Mouse (Mus musculus): Measurements from ENCODE around the gene 4930524N10Rik. TPM values are rescaled to one million over a fixed set of nuclear protein-coding genes. Genes with fewer than 3 reads are reported as not detected.

The 4930524N10Rik gene
- polyA plus RNA-seq (2012; ENCODE audit: insufficient read depth, insufficient read length, low replicate concordance, missing spikeins) = not detected in 2 replicates

DNA sequence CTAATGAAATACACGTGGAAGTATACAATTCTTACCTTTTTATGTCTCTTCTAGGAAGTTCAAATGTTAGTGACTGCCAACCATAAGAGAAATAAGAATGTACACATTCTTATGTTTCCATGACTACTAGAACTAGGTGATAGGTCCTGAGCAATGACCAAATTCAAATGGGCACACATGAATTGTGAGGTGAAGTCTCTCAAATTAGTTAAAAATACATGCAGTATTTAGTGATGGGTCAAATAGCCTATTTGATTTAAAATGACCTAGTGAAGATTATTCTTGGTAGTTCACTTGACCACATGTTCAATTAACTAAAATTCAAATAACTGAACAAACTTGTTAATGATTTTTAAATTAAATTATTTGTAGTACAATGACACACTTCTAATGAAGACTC lies at the start of gene 4930524N10Rik:
Gene 4930524N10Rik, minus strand, starts transcription at position 101 of the 400 bp plus-strand sequence.
- no peak within 1 kb of the TSS for H3K4me3 ChIP-seq (ENCODE audit: insufficient read depth, low read depth, low read length)
- H3K4me1 ChIP-seq (ENCODE audit: control insufficient read depth, insufficient read depth, low read length) = no peaks in the 10 kb centered on the region
- TF ChIP-seq POLR2A (IDR thresholded peaks at IDR 0.05; ENCODE audit: insufficient read depth, low read depth, low read length) = no peak
- no peak for TF ChIP-seq CTCF (IDR thresholded peaks at IDR 0.05; ENCODE audit: insufficient read depth, low read depth, low read length)
- H3K27ac ChIP-seq (ENCODE audit: insufficient read depth, low read depth, low read length) = no peak within 1 kb of the TSS
- WGBS = 15% methylated on average over 1 of the region's 1 CpGs

DNA sequence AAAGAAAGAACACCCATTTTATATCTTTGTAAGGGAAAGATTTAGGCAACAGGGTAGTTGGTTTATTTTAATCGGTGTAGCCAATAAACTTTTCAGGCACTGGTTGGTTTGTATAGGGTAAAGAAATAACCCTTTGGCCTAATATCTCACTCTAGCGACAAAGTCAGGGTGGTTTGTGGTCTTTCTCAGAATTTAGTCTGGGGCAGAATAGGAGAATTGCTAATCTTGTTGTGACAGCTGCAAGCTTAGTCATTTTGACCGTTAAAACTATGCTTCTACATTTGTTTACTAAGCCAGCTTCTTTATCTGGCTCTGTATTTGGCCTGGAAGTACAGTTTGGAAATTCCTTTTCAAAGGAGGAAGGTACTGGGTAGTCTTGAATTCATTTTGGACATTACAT lies 6.8 kb upstream of the 4930524N10Rik start:
- 75% methylated on average over 3 of the region's 3 CpGs for WGBS
- no peak overlapping the region for H3K4me3 ChIP-seq (ENCODE audit: insufficient read depth, low read depth, low read length)

DNA sequence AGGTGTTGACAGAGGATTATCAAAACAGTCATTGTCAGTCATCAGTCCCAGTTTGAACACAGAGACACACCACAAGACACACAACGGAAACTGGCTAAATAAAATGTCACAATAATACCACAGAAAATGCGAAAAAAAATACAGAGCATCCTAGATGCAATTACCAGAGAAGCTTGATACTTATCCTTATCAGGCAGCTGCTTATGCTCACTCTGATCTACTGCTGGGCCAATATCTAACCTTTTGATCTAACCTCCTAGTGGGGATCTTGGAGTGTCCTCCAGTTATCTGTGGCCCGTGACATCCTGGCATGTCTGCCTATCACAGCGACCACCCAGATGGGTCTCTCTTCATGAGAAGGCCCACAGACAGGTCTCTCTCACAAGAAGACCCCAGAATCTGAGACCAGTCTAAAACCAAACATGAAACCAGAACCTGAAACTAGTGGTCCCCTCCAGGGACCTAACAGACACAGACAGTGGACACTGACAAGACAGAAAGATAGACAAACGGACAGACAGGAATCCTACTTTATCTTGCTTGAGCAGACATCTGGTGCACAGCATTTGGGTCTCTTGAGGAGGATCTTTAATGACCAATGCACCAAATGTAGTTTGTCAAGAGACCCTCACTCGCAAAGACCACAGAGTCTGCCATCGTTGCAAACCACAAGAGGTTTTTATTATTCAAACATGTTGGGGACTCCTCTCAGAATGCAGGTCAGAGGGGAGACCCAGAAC lies 6.3 kb upstream of the 4930524N10Rik start:
- TF ChIP-seq POLR2A (IDR thresholded peaks at IDR 0.05; ENCODE audit: insufficient read depth, low read depth, low read length) = no peak
- TF ChIP-seq CTCF (IDR thresholded peaks at IDR 0.05; ENCODE audit: insufficient read depth, low read depth, low read length) = no peak
- Histone ChIP-seq H3K4me3 (ENCODE audit: insufficient read depth, low read depth, low read length) (no peak overlapping the region), H3K4me1 (ENCODE audit: control insufficient read depth, insufficient read depth, low read length) (no peaks in the 10 kb centered on the region), H3K27ac (ENCODE audit: insufficient read depth, low read depth, low read length) (no peak overlapping the region)
- 80% methylated on average over 7 of the region's 7 CpGs for WGBS

More for the DNA sequence above, 6.8 kb upstream of the 4930524N10Rik start:
- Histone ChIP-seq H3K27ac (ENCODE audit: insufficient read depth, low read depth, low read length) (no peak overlapping the region), H3K4me1 (ENCODE audit: control insufficient read depth, insufficient read depth, low read length) (no peaks in the 10 kb centered on the region)
- TF ChIP-seq CTCF (IDR thresholded peaks at IDR 0.05; ENCODE audit: insufficient read depth, low read depth, low read length) (no peak), POLR2A (IDR thresholded peaks at IDR 0.05; ENCODE audit: insufficient read depth, low read depth, low read length) (no peak)

DNA sequence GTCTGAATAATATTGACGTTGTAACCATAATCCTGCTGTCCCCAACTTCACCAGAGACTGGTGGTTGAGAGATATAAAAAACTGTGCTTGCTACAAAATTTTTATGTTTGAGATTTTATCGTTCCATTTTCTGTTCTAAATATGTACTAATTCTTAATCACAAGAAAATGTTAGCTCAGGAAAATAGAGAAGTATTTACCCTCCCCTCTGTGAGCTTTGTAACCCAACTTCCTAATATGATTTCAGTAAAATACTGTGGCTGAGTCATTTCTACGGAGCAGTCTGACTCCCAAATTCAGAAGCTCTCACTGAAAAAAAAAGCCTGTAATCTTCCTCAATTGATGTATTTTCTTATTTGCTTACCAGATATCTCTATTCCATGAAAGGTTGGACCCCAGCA lies 4.7 kb upstream of the 4930524N10Rik start:
- 79% methylated on average over 3 of the region's 3 CpGs for WGBS
- no peak overlapping the region for H3K4me3 ChIP-seq (ENCODE audit: insufficient read depth, low read depth, low read length)
- no peaks in the 10 kb centered on the region for H3K4me1 ChIP-seq (ENCODE audit: control insufficient read depth, insufficient read depth, low read length)
- no peak overlapping the region for H3K27ac ChIP-seq (ENCODE audit: insufficient read depth, low read depth, low read length)
- TF ChIP-seq POLR2A (IDR thresholded peaks at IDR 0.05; ENCODE audit: insufficient read depth, low read depth, low read length) = no peak
- TF ChIP-seq CTCF (IDR thresholded peaks at IDR 0.05; ENCODE audit: insufficient read depth, low read depth, low read length) = no peak

Other genes starting within 250 kb of the 4930524N10Rik start
- gene Gm15140, start 222.7 kb downstream of the 4930524N10Rik start, polyA plus RNA-seq (2012; ENCODE audit: insufficient read depth, insufficient read length, low replicate concordance, missing spikeins) = not detected in 2 replicates
- not detected in 2 replicates for gene Samt4, start 138.6 kb upstream of the 4930524N10Rik start, polyA plus RNA-seq (2012; ENCODE audit: insufficient read depth, insufficient read length, low replicate concordance, missing spikeins)
- gene Samt2, start 236.0 kb upstream of the 4930524N10Rik start, polyA plus RNA-seq (2012; ENCODE audit: insufficient read depth, insufficient read length, low replicate concordance, missing spikeins) = not detected in 2 replicates

Data from olfactory bulb, adult 2 months (tissue).